Mouse (Mus musculus): ENCODE results near the gene Spag9. TPM values are rescaled to one million over a fixed set of nuclear protein-coding genes. Genes with fewer than 3 reads are reported as not detected.
A peak's percentile ranks its signal among the peaks of the same experiment; 100 is the strongest.

The Spag9 gene
- polyA plus RNA-seq, 1 experiment from 2014 or later = 68.9 TPM

GRCm38 (mm10) chr11:93957746-93958145 is 38.1 kb upstream of the Spag9 start:
- ATAC-seq = no peak
- Histone ChIP-seq H3K9ac (ENCODE audit: low read depth, low read length) (no peak overlapping the region), H3K4me1 (ENCODE audit: control insufficient read depth, insufficient read depth, low read depth, low read length) (peaks cover 14% of the 10 kb centered on the region), H3K4me2 (ENCODE audit: low read length) (no peak overlapping the region), H3K4me3 (ENCODE audit: low read length) (no peak overlapping the region), H3K27ac (ENCODE audit: low read depth, low read length) (no peak overlapping the region), H3K9me3 (ENCODE audit: control insufficient read depth, low read length) (no peaks in the 10 kb centered on the region), H3K36me3 (ENCODE audit: control insufficient read depth, insufficient read depth, low read length) (peaks cover 22% of the 10 kb centered on the region), H3K27me3 (replicated peaks; ENCODE audit: control insufficient read depth, insufficient read depth, low read length) (no peaks in the 10 kb centered on the region)
- WGBS = 91% methylated on average over 4 of the region's 4 CpGs

DNA sequence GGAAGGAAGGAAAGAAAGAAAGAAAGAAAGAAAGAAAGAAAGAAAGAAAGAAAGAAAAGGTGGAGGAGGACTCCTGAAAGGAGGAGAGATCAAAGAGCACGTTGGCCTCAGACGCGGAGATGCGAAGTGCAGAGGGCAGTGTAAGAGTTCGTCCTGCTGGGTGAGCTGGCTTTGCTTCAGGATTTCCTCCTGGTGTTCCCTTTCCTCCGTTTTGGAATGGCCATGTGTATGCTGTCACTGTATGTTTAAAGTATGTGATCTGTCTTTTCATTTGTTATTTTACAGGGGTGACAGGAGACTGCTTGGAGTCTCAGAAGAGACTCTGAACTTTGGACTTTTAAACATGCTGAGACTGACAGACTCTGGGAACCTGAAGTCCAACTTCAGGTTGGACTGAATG is 34.4 kb upstream of the Spag9 start:
- 90% methylated on average over 6 of the region's 6 CpGs for WGBS
- Histone ChIP-seq H3K9me3 (ENCODE audit: control insufficient read depth, low read length) (no peaks in the 10 kb centered on the region), H3K27me3 (replicated peaks; ENCODE audit: control insufficient read depth, insufficient read depth, low read length) (no peaks in the 10 kb centered on the region), H3K4me3 (ENCODE audit: low read length) (no peak overlapping the region), H3K9ac (ENCODE audit: low read depth, low read length) (no peak overlapping the region), H3K4me2 (ENCODE audit: low read length) (no peak overlapping the region), H3K36me3 (ENCODE audit: control insufficient read depth, insufficient read depth, low read length) (peaks cover 43% of the 10 kb centered on the region), H3K27ac (ENCODE audit: low read depth, low read length) (no peak overlapping the region), H3K4me1 (ENCODE audit: control insufficient read depth, insufficient read depth, low read depth, low read length) (peaks cover 3% of the 10 kb centered on the region)
- ATAC-seq = no peak

DNA sequence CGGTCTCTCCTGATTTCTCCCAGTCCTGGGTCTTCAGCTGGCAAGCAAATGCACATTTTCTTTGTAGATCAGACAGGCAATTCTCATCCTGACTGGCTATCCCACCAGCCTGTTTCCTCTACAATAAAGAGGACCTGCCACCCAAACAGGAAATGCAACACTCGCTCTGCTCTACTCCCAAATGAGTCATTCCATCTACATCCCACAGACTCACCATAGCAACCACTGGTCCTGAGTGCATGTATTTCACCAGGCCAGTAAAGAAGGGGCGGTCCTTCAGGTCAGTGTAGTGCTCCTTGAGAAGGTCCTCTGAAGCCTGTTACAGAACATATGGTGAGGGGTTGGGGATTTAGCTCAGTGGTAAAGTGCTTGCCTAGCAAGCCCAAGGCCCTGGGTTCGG is 32.9 kb upstream of the Spag9 start:
- H3K4me1 ChIP-seq (ENCODE audit: control insufficient read depth, insufficient read depth, low read depth, low read length) = peaks cover 9% of the 10 kb centered on the region
- H3K9me3 ChIP-seq (ENCODE audit: control insufficient read depth, low read length) = no peaks in the 10 kb centered on the region
- no peaks in the 10 kb centered on the region for H3K27me3 ChIP-seq (replicated peaks; ENCODE audit: control insufficient read depth, insufficient read depth, low read length)
- ATAC-seq = no peak
- no peak overlapping the region for H3K9ac ChIP-seq (ENCODE audit: low read depth, low read length)
- no peak overlapping the region for H3K4me3 ChIP-seq (ENCODE audit: low read length)
- 72% methylated on average over 4 of the region's 4 CpGs for WGBS
- H3K4me2 ChIP-seq (ENCODE audit: low read length) = no peak overlapping the region
- peaks cover 40% of the 10 kb centered on the region for H3K36me3 ChIP-seq (ENCODE audit: control insufficient read depth, insufficient read depth, low read length)
- H3K27ac ChIP-seq (ENCODE audit: low read depth, low read length) = no peak overlapping the region

- peaks cover 29% of the 10 kb centered on the region for H3K36me3 ChIP-seq (ENCODE audit: control insufficient read depth, insufficient read depth, low read length)
- H3K27ac ChIP-seq (ENCODE audit: low read depth, low read length) = no peak overlapping the region
- no peak overlapping the region for H3K4me3 ChIP-seq (ENCODE audit: low read length)
- no peak for ATAC-seq
- 96% methylated on average over 6 of the region's 6 CpGs for WGBS
- H3K9ac ChIP-seq (ENCODE audit: low read depth, low read length) = no peak overlapping the region
- H3K4me2 ChIP-seq (ENCODE audit: low read length) = no peak overlapping the region
- H3K9me3 ChIP-seq (ENCODE audit: control insufficient read depth, low read length) = no peaks in the 10 kb centered on the region
- H3K4me1 ChIP-seq (ENCODE audit: control insufficient read depth, insufficient read depth, low read depth, low read length) = peaks cover 9% of the 10 kb centered on the region
- no peaks in the 10 kb centered on the region for H3K27me3 ChIP-seq (replicated peaks; ENCODE audit: control insufficient read depth, insufficient read depth, low read length)
Observed at GRCm38 (mm10) chr11:93965391-93965790, 30.5 kb upstream of the Spag9 start.

DNA sequence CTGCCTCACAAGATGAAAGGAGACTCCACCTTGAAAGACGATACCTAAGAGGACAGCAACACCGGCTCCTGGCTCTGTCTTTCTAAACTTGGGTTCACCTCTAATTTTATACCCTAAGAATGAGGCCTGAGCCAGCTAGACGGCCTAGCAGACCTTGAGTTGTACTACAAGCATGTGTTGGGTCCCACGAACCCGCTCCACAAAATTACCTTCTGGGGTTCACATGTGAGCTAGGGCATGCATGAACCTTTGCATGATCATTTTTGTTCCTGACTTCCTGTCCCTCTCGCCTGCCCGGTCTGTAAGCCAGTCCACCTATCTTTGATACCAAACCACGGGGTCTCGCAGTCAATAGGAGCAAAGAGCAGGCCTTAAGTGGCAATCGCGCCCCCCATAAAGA is 28.5 kb upstream of the Spag9 start:
- Histone ChIP-seq H3K4me3 (ENCODE audit: low read length) (peak overlapping the region; percentile 60), H3K27me3 (replicated peaks; ENCODE audit: control insufficient read depth, insufficient read depth, low read length) (no peaks in the 10 kb centered on the region), H3K4me1 (ENCODE audit: control insufficient read depth, insufficient read depth, low read depth, low read length) (peaks cover 9% of the 10 kb centered on the region), H3K4me2 (ENCODE audit: low read length) (peak overlapping the region; percentile 84), H3K27ac (ENCODE audit: low read depth, low read length) (peak overlapping the region; percentile 63), H3K36me3 (ENCODE audit: control insufficient read depth, insufficient read depth, low read length) (peaks cover 21% of the 10 kb centered on the region), H3K9ac (ENCODE audit: low read depth, low read length) (peak overlapping the region; percentile 57), H3K9me3 (ENCODE audit: control insufficient read depth, low read length) (no peaks in the 10 kb centered on the region)
- ATAC-seq = no peak
- 5% methylated on average over 11 of the region's 11 CpGs for WGBS

DNA sequence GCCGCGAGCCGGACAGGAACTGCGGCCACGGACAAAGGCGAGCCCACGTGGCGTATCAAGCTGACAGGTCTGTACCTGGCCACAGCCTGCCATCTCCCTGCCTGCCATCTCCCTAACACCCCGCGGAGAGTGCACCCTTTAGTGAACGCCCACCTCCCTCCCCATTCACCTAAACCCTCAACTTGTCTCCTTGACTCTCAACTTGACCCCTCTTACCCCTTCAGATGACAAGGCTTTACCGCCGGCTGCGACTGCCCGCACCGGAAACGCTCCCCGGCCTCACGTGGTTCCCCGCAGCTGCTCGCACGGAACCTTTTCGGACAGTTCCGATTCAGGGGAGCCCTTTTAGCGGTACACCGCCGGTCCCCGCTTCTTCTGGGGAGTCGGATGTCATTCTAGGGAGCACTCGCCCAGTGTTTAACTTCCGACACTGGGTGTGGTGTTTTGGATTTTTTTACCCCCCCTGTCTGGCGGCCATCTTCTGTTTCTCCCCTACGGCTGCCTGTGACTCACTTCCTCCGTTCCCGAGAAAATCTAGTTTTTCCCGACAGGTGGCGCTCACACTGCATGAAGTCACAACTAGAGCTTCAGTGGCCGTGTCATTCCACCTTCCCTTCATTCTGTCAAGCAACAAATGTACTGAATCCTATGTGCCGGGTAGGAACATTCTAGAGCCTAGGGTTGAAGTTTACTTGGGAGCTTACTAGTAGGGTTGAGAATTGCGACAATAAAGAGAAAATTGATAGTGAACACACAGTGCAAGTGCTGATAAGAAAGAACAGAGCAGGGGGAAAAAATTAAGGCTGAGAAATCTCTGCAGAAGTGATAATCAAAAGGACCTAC is 27.7 kb upstream of the Spag9 start, which contains the start of the genes Gm20390 and Nme1:
Gm20390 (minus strand) TSS at position 289 of the 843 bp plus-strand sequence.
Nme1 (minus strand) TSS at position 517 of the 843 bp plus-strand sequence.
- peak within 1 kb of the TSS; percentile 60 for H3K4me3 ChIP-seq (ENCODE audit: low read length)
- ATAC-seq = peak; percentile 97
- no peaks in the 10 kb centered on the region for H3K27me3 ChIP-seq (replicated peaks; ENCODE audit: control insufficient read depth, insufficient read depth, low read length)
- under 1% methylated on average over 40 of the region's 40 CpGs for WGBS
- peak within 1 kb of the TSS; percentile 57 for H3K9ac ChIP-seq (ENCODE audit: low read depth, low read length)
- H3K4me1 ChIP-seq (ENCODE audit: control insufficient read depth, insufficient read depth, low read depth, low read length) = peaks cover 9% of the 10 kb centered on the region
- peak within 1 kb of the TSS; percentile 84 for H3K4me2 ChIP-seq (ENCODE audit: low read length)
- H3K9me3 ChIP-seq (ENCODE audit: control insufficient read depth, low read length) = no peaks in the 10 kb centered on the region
- H3K36me3 ChIP-seq (ENCODE audit: control insufficient read depth, insufficient read depth, low read length) = peaks cover 18% of the 10 kb centered on the region
- H3K27ac ChIP-seq (ENCODE audit: low read depth, low read length) = peak within 1 kb of the TSS; percentile 63

DNA sequence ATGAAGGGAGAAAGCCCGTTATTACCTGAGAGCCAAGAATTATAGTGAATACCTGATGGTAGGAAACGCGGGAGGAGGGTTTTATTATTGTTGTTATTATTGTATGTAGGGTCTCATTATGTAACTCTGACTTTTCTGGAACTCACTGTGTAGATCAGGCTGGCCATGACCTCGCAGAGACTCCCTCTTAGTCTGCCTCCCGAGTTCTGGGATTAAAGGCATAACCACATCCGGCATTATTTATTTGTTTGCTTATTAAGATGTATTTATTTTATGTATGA is 27.1 kb upstream of the Spag9 start:
- H3K4me1 ChIP-seq (ENCODE audit: control insufficient read depth, insufficient read depth, low read depth, low read length) = peaks cover 9% of the 10 kb centered on the region
- no peak overlapping the region; the same call in 1 of the 2 replicates for H3K4me3 ChIP-seq (ENCODE audit: low read length)
- WGBS = 50% methylated on average over 6 of the region's 6 CpGs
- no peaks in the 10 kb centered on the region for H3K9me3 ChIP-seq (ENCODE audit: control insufficient read depth, low read length)
- no peak overlapping the region for H3K27ac ChIP-seq (ENCODE audit: low read depth, low read length)
- peak overlapping the region; percentile 43 for H3K4me2 ChIP-seq (ENCODE audit: low read length)
- H3K36me3 ChIP-seq (ENCODE audit: control insufficient read depth, insufficient read depth, low read length) = peaks cover 18% of the 10 kb centered on the region
- no peak for ATAC-seq
- H3K27me3 ChIP-seq (replicated peaks; ENCODE audit: control insufficient read depth, insufficient read depth, low read length) = no peaks in the 10 kb centered on the region
- no peak overlapping the region for H3K9ac ChIP-seq (ENCODE audit: low read depth, low read length)

DNA sequence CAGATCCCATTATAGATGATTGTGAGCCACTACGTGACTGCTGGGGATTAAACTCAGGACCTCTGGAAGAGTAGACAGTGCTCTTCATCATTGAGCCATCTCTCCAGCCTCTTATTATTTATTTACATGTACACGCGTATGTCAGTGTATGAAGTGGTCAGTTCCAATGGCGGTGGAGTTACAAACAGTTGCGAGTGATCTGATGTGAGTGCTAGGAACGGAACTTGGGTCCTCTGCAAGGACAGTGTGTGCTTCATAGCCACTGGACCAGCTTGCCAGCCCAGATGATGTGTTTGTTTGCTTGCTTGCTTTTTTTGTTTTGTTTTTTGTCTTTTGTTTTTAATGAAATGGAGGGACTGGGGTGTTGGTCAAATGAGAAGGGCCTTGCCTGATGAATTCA is 26.7 kb upstream of the Spag9 start:
- H3K4me2 ChIP-seq (ENCODE audit: low read length) = no peak overlapping the region
- no peaks in the 10 kb centered on the region for H3K9me3 ChIP-seq (ENCODE audit: control insufficient read depth, low read length)
- no peak overlapping the region for H3K9ac ChIP-seq (ENCODE audit: low read depth, low read length)
- ATAC-seq = no peak
- no peak overlapping the region for H3K27ac ChIP-seq (ENCODE audit: low read depth, low read length)
- H3K4me3 ChIP-seq (ENCODE audit: low read length) = no peak overlapping the region
- peaks cover 16% of the 10 kb centered on the region for H3K36me3 ChIP-seq (ENCODE audit: control insufficient read depth, insufficient read depth, low read length)
- WGBS = 95% methylated on average over 6 of the region's 6 CpGs
- peaks cover 9% of the 10 kb centered on the region for H3K4me1 ChIP-seq (ENCODE audit: control insufficient read depth, insufficient read depth, low read depth, low read length)
- no peaks in the 10 kb centered on the region for H3K27me3 ChIP-seq (replicated peaks; ENCODE audit: control insufficient read depth, insufficient read depth, low read length)

- Histone ChIP-seq H3K9me3 (ENCODE audit: control insufficient read depth, low read length) (no peaks in the 10 kb centered on the region), H3K36me3 (ENCODE audit: control insufficient read depth, insufficient read depth, low read length) (peaks cover 10% of the 10 kb centered on the region), H3K9ac (ENCODE audit: low read depth, low read length) (no peak overlapping the region), H3K4me3 (ENCODE audit: low read length) (no peak overlapping the region), H3K4me1 (ENCODE audit: control insufficient read depth, insufficient read depth, low read depth, low read length) (peaks cover 9% of the 10 kb centered on the region), H3K4me2 (ENCODE audit: low read length) (no peak overlapping the region), H3K27ac (ENCODE audit: low read depth, low read length) (no peak overlapping the region), H3K27me3 (replicated peaks; ENCODE audit: control insufficient read depth, insufficient read depth, low read length) (no peaks in the 10 kb centered on the region)
- ATAC-seq = no peak
- WGBS = 65% methylated on average over 1 of the region's 1 CpGs
Observed at GRCm38 (mm10) chr11:93969799-93970198, 26.1 kb upstream of the Spag9 start.
